Mouse (Mus musculus) splenic B cell, adult 2 months (primary cell): ENCODE results near the gene Iqsec2.

Experiments
- DNase-seq: peaks from one replicate; pipeline ENCODE4 v3.0.0-alpha.2; 2011; ENCODE audit warnings: low read depth, low spot score
- H3K27me3 ChIP-seq: 2 replicates; pipeline ENCODE4 v1.6.1; 2012; ENCODE audit warnings: mild to moderate bottlenecking, low read length, moderate library complexity, mixed read lengths; ENCODE audit not compliant: control insufficient read depth, poor library complexity, insufficient read depth, severe bottlenecking
- H3K36me3 ChIP-seq: 2 replicates; pipeline ENCODE4 v1.6.1; 2012; ENCODE audit warnings: mild to moderate bottlenecking, low read length, moderate library complexity, mixed read lengths; ENCODE audit not compliant: control insufficient read depth, poor library complexity, insufficient read depth, severe bottlenecking

Gene Iqsec2

GRCm38 (mm10) chrX:152143941-152144741, at the start of gene Iqsec2:
Iqsec2 (plus strand) TSS chrX:152144268.
- Histone ChIP-seq H3K27me3 (no peaks in the 10 kb centered on the region), H3K36me3 (no peaks in the 10 kb centered on the region)
- peak; percentile 13 for DNase-seq

GRCm38 (mm10) chrX:152097572-152097971, 46.5 kb upstream of the Iqsec2 start:
- Histone ChIP-seq H3K36me3 (no peaks in the 10 kb centered on the region), H3K27me3 (no peaks in the 10 kb centered on the region)
- DNase-seq: no peak

- no peaks in the 10 kb centered on the region for H3K36me3 ChIP-seq
- no peaks in the 10 kb centered on the region for H3K27me3 ChIP-seq
- DNase-seq: peak; percentile 17
Observed at GRCm38 (mm10) chrX:152121687-152122086, 22.4 kb upstream of the Iqsec2 start.

- DNase-seq: no peak
- Histone ChIP-seq H3K36me3 (no peaks in the 10 kb centered on the region), H3K27me3 (no peaks in the 10 kb centered on the region)
Observed at GRCm38 (mm10) chrX:152130777-152131176, 13.3 kb upstream of the Iqsec2 start.

- Histone ChIP-seq H3K27me3 (no peaks in the 10 kb centered on the region), H3K36me3 (no peaks in the 10 kb centered on the region)
- DNase-seq: no peak
Observed at GRCm38 (mm10) chrX:152132029-152132428, 12.0 kb upstream of the Iqsec2 start.

GRCm38 (mm10) chrX:152135195-152135594, 8.9 kb upstream of the Iqsec2 start:
- Histone ChIP-seq H3K36me3 (no peaks in the 10 kb centered on the region), H3K27me3 (no peaks in the 10 kb centered on the region)
- no peak for DNase-seq

- H3K27me3 ChIP-seq: no peaks in the 10 kb centered on the region
- no peak for DNase-seq
- no peaks in the 10 kb centered on the region for H3K36me3 ChIP-seq
Observed at GRCm38 (mm10) chrX:152144742-152145214, 710 bp downstream of the Iqsec2 start.

- no peak for DNase-seq
Observed at GRCm38 (mm10) chrX:152146150-152146549, 2.1 kb downstream of the Iqsec2 start.

GRCm38 (mm10) chrX:152146691-152147090, 2.6 kb downstream of the Iqsec2 start:
- no peaks in the 10 kb centered on the region for H3K36me3 ChIP-seq
- H3K27me3 ChIP-seq: no peaks in the 10 kb centered on the region
- no peak for DNase-seq

More at GRCm38 (mm10) chrX:152146150-152146549, 2.1 kb downstream of the Iqsec2 start:
- no peaks in the 10 kb centered on the region for H3K36me3 ChIP-seq
- no peaks in the 10 kb centered on the region for H3K27me3 ChIP-seq

- H3K27me3 ChIP-seq: no peaks in the 10 kb centered on the region
- DNase-seq: peak; percentile 67
- no peaks in the 10 kb centered on the region for H3K36me3 ChIP-seq
Observed at GRCm38 (mm10) chrX:152147451-152148116, 3.5 kb downstream of the Iqsec2 start.

GRCm38 (mm10) chrX:152148706-152149105, 4.6 kb downstream of the Iqsec2 start:
- no peak for DNase-seq
- Histone ChIP-seq H3K36me3 (no peaks in the 10 kb centered on the region), H3K27me3 (no peaks in the 10 kb centered on the region)

GRCm38 (mm10) chrX:152151709-152152108, 7.6 kb downstream of the Iqsec2 start:
- DNase-seq: peak; percentile 68
- Histone ChIP-seq H3K36me3 (no peaks in the 10 kb centered on the region), H3K27me3 (no peaks in the 10 kb centered on the region)

- DNase-seq: no peak
- no peaks in the 10 kb centered on the region for H3K36me3 ChIP-seq
- H3K27me3 ChIP-seq: no peaks in the 10 kb centered on the region
Observed at GRCm38 (mm10) chrX:152158294-152158693, 14.2 kb downstream of the Iqsec2 start.

GRCm38 (mm10) chrX:152161404-152161803, 17.3 kb downstream of the Iqsec2 start:
- DNase-seq: no peak
- H3K36me3 ChIP-seq: no peaks in the 10 kb centered on the region
- H3K27me3 ChIP-seq: no peaks in the 10 kb centered on the region

GRCm38 (mm10) chrX:152164061-152164460, 20.0 kb downstream of the Iqsec2 start:
- no peak for DNase-seq
- Histone ChIP-seq H3K36me3 (no peaks in the 10 kb centered on the region), H3K27me3 (no peaks in the 10 kb centered on the region)
